Mouse (Mus musculus) urinary bladder, adult 18-20 months (tissue): Measurements from ENCODE around the gene Cabin1.
"Not testable (repeated sequence)": the region's sequence is repeated elsewhere in the genome, so short reads cannot be mapped to it uniquely, and the experiment has no call there.

Experiments
- DNase-seq, 2 experiments: peaks; one replicate each; pipeline ENCODE4 v3.0.0; 2022; ENCODE audit warnings: low spot score in 2 of 2, mixed read lengths in 2 of 2

Gene Cabin1

DNA sequence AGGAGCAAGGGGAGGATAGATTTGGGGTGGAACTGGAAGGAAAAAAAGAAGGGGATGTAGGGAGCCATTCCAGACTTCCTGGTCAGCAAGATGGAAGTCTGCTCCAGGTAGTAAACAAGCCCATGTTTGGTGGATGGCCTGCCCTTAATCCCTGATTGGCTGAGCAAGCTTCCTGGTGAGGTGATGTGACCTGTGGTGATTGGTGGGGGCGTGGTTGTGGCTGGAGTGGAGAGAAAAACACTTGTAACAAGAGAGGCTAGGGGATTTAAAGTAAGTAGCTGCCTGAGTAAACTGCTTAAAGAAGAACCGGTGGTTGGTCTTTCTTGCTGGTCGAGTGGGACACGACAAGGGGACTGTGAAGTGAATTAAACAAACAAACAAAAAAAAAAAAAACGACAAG, 3.6 kb upstream of the Cabin1 start:
- DNase-seq, result not testable (repeated sequence)

DNA sequence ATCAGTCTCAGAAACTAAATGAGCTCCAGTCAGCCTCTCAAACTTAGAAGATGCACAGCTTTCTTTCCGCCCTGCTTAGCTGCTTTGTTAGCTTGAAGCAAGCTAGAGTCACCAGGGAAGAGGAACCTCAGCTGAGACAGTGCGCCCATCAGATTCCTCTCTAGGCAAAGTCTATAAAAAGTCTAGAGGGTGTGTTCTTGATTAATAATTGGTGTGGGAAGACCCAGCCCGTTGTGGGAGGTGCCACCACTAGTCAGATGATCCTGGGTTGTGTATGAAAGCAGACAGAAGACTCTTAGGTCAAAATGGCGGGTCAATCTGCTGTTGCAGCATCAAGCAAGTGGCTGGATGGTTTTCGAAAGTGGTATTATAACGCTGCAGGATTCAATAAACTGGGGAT, 2.7 kb upstream of the Cabin1 start:
- DNase-seq, result no peak

DNA sequence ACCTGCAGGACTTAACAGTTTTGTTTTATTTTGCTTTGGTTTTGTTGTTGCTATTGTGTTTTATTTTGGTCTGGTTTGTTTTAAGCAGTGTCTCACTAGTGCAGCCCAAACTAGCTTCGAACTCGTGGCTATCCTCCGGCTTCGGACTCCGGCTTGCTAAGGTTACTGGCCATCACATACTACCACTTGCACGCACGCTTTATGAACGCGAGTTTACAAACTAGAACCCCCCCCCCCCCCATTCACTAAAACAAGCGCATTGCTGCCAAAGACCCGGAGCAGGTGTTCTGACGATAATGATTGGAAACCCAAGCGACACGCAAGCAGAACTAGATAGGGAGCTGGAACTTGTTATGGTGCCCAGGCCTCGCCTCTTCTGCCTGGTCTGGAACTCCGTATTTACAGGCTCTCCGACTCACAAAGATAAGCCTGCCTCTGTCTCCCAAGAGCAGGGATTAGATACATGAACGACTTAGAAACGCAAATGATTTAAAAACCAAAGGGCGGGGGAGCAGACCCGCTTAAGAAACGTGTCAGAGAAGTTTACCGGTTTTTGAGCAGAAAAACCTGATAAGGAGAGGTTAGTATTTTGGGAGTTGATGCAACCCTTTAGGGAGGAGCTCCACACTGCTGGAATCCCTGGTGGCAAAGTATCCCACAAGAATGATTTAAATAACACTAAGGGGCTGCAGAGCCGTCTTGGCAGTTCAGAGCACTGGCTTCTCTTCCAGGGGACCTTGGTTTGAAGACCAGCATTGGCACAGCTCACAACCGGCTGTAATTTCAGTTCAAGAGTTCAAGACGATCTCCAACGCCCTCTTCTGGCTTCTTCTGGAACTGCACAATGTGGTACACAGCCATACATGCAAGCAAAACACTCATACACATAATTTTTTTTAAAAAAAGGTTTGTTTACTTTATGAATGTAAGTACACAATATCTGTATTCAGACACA, 655 bp upstream of the Cabin1 start:
- no peak for DNase-seq

DNA sequence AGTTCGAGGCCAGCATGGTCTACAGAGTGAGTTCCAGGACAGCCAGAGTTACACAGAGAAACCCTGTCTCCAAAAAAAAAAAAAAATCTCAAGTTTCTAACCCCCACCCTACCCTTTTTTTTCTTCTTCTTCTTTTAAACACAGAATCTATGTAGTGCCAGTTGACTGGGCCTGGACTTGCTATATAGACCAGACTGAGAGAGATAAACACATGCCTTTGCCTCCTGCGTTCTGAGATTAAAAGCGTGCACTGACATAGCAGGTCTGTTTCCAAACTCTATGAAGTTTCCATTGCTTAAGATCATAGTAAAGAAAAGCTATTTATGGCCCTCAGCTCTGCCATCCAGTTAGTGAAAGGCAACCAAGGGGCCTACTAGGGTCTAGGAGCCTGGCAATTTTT, 1.7 kb downstream of the Cabin1 start:
- DNase-seq, result no peak

DNA sequence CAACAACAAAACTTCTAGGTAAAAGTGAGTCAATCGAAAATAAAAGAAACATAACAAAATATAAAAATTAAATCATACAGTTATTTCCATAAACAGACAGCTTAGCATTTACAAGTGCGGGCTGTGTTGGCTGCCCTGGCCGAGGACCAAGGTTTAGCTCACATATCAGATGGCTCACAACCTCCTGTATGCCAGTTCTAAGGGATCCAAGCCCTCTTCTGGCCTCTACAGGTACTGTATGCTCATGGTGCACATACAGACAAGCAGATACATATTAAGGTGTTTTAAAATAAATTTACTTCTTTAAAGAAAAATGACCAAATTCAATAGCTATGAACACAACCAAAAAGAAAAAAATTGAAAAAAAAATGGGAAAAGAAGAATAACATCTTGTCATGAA, 3.8 kb downstream of the Cabin1 start:
- no peak for DNase-seq

DNA sequence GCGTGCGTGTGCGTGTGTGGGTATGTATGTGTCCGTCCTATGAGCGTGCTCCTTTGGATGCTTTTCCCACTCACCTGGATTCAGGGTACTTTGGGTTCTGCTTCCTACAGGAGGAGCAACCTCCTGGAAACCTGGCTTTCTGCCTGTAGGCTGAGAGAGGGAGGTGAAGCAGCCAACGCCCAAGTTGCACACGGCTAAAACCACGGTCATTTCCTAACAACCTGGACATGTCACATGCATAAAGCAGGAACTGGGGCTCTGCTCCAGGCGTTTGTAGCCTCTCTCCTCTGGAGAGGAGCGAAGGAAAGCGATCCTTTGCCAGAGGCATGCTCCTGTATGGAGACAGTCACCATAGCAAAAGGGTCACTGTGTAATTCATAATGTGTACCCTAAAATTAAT, 7.4 kb downstream of the Cabin1 start:
- DNase-seq, result no peak

DNA sequence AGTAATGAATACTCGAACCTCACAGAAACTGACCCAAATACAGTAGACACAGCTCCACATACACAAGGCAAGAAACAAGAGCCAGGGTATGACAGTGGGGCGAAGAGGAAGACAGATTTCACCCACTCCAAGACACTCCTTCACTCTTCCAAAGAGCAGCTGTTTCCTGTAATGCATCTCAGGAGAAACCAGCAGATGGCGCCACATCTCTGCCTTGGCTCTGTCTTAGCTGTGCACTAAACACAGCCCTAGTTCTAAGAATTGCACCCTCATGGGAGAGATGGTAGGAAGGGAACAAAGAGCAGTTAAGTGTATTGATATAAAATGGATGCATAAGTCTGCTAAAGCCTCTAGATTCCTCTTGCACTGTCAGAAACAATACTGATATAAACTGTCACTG, 20.1 kb downstream of the Cabin1 start:
- peak; percentile 48 to 69 for DNase-seq

DNA sequence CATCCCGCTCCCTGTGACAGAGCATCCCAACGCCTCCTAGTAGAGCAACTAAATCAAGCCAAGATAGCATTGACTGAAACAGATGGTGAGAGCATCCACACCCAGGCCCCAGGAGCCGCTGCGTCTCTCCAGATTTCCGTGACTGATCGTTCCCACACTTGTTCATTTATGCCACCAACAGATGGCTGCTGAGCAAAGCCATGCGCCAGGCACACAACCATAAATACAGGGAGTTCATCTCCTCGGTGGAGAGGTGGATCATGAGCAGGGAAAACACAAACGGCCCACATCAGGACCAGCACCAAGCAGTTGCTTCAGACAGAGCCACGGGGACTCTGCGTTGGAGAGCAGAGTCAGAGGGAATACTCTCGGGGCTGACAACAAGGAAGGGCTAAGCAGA, 20.8 kb downstream of the Cabin1 start:
- no peak for DNase-seq

DNA sequence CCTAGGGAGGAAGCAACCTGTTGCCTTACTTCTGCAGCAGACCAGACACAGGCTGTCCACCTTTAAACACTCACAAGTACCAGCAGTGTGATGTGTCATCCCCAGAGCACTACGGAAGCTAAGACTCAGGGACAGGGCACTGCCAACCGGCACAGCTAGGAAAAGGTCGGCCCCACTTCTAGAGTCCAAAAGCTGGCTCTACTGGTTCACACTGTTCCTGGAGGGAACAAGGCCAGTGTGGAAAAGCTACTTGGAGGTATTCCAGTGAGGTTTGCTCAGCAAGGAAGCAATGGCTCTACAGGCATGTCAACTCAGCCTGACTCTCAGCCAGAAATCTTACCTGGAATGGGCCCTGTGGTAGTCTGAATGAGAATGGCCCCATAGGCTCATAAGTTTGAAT, 23.3 kb downstream of the Cabin1 start:
- no peak for DNase-seq

DNA sequence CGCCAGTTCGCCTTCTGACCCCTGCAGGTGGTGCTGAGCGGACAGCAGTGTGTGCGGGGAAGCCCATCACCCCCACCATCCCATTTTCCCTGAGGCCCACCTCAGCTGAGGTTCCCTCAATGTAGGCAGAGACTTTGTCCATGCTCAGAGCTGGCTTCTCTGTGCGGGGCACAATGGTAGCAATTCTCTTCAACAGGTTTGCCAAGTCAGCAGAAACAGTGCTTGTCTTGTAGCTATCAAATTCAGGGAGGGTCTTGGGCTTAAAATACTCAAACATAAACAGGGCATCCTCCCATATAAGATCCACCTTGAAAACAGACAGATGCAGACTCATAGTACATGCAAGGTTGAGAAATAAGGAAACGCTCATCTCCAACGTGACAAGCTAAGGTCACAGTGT, 38.7 kb downstream of the Cabin1 start:
- no peak for DNase-seq

DNA sequence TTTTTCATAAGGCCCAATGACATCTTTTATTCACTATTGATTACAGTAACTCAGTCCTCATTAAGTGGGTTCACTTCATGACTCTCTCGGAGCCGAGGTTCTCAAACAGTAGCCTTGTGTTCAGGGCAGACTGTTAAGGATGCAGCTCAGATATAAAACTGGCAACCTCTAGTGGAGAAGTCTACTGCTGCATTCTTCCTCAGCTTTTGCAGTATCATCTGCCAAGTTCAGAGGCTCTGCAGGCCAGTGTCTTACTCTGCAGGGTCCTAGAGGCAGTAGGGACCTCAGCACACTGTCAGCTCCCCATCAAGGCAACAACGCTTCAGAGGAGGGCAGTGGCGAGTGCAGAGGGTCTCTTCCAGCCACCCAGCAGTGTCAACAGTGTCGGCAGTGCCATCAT, 43.9 kb downstream of the Cabin1 start:
- DNase-seq, result no peak

DNA sequence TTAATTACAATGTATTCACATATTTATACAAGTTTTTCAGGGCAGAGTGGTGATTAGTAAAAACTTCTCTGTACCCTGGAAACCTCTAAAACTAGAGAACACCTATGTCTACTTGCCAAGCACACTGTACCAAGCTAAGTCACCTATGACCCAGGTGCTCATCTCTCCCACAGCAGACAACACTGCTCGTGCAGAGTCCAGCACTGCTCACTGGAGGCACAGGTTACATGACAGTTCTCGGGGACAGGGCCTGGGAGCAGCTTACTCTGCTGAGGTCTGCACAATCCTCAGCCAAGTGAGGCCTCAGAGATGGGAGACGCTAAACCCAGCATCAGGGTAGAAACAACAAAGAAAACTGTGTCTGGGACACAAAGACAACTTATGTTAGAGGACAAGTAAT, 49.3 kb downstream of the Cabin1 start:
- DNase-seq, result no peak

DNA sequence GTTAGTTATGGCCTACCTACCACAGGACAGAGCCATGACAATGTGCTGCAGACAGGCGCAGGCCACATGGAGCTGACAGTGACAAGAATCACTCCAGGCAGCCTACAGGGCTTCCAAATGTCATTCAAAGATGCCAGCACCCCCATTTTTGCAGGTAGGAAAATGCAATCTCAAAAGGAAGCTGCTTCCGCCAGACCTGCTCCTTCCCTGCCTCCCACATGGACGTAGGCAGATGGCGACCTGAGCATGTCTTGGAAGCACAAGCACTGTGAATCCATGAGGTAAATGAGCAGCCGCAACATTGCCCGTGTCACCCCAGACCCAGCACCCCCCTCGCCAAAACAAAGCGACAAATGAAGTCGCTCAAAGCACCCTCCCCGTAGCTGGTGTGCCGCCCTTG, 51.1 kb downstream of the Cabin1 start:
- no peak for DNase-seq

DNA sequence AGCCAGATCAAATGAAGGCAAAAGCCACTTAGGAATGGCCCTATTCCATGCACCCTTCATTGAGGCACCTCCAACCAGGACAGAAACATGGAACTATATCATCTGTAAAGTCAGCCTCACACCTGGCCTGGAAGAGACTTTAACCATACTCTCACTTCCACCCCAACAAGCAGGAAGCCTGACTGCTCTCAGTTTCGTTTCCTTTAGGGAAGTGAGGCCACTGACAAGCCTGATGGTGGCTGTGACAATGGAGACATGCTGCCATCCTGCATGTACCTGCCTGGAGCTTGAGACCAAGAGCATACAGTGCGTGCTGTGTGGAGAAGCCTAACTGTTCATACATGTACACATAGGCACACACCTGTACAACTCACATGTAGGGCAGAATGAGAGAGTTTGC, 53.9 kb downstream of the Cabin1 start:
- no peak for DNase-seq

DNA sequence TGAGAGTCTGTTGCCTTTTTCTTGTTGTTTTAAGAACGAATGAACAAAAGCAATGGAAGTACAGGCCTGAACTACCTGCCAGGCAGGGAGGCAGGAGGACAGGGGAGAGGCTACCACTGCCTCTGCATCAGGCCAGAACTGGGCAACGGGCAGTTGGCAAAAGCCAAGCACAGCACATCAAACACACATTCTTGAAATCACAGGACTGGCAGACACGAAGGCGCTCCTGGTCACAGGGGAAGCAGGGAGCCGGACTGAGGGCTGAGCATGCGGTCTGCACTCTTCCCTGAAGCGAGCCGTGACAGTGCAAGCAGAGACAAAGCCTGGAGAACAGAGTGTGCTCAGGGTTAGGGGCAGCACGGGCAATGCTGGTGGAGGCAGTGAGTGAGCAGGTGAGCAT, 54.9 kb downstream of the Cabin1 start:
- DNase-seq, result no peak

DNA sequence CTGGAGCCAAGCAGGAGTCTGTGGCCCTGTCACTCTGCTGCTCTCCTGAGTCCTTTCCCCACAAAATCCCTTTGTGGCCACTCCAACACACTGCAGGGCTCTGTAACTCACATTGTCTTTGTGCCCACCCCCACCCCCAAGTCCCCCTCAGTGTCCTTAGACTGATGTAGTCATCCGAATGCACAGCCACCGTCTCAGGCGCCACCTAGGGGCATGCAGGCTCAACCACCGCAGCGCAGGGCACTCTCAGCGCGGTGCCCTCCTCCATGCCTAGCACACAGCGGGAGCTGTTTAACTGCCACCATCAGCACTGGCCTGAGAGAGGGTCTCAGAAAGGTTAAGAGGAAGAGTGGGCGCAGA, 55.5 kb downstream of the Cabin1 start:
- DNase-seq, result no peak

DNA sequence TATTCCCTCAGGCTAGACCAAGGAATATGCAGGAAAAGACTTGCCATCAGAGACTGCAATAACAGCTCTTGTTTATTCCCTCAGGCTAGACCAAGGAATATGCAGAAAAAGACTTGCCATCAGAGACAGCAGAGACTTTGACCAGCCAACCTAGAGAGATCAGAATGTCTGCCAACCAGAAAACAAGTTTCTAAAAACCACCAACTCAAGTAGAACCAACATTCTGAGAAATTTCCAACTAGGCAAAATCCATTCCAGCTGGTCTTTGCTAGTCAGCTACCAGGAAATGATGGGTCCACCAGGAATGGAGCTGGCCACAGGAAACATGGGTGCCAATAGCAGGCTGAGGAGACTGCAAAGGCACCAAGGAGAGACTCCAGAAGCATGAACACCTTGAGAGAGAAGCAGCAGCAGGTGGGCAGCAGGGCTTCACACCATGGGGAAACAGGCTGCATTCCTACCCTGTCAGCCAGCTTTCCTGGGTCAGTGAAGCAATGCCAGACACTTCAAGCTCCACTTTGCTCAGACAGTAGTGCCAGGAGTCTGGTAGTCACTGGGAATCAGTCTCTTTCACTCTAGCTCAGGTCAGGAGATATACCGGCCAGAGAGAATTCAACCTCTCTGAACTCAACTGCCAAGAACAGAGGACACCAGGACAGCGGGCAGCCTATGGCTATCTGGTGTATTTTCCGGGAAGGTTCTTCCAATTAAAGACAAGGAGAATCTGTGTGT, 56.1 kb downstream of the Cabin1 start:
- no peak for DNase-seq

DNA sequence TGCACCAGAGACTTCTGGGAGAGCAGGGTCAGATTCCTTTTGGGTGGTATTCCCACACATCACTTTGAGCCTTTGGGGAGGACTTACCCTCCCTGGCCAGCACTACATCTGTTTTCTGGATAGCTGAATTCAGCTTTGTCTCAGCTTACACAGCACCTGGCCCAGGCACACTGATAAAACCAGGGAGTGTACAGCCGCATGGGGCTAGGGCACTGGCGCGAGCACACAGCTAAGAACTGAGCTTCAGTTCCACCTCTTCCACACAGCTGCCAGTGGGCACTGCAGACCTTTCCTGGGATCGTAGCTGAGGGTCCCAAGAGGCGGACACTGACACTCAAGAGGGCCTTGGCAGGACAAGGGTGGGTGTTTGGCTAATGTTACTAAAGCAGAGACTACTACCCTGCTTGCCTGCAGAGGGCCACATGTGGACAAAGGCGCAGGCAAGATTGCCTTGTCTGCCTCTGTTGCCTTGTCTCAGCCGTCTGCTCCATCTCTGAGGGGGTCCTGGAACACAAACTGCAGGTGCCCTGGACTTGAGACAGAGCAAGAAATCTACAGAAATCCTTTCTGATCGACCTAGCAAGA, 57.4 kb downstream of the Cabin1 start:
- no peak for DNase-seq

DNA sequence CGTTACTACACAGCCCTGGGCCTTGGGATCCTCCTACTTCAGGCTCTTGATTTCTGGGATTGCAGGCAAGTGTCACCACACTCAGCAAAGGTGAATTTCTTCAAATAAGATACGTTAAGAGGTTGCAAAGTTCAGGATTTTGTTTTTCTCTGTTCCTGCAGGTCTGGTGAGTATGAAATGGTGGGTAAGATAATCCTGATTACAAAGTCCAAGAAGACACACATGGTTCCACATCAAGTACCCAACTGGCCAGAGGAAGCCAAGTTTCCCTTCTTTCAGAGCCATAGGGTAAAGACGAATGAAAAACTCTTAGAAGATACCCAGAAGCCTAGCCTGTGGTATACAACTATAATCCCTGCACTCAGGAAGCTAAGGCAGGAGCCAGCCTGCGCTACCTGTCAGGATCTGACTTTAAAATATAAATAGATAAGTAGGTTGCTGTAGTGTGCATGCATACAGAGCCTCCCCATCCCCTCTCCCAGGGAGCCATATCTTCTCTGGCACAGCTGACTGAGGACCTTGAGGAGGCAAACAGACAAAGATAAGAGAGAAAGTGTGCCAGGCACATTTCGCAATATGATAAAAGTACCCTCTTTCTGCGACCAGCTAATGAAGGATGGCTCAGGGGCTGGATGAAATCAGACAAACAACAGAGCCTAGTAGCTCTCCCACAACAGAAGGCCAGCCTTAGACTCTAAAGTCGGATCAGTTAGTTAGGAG, 58.3 kb downstream of the Cabin1 start:
- DNase-seq, result no peak

DNA sequence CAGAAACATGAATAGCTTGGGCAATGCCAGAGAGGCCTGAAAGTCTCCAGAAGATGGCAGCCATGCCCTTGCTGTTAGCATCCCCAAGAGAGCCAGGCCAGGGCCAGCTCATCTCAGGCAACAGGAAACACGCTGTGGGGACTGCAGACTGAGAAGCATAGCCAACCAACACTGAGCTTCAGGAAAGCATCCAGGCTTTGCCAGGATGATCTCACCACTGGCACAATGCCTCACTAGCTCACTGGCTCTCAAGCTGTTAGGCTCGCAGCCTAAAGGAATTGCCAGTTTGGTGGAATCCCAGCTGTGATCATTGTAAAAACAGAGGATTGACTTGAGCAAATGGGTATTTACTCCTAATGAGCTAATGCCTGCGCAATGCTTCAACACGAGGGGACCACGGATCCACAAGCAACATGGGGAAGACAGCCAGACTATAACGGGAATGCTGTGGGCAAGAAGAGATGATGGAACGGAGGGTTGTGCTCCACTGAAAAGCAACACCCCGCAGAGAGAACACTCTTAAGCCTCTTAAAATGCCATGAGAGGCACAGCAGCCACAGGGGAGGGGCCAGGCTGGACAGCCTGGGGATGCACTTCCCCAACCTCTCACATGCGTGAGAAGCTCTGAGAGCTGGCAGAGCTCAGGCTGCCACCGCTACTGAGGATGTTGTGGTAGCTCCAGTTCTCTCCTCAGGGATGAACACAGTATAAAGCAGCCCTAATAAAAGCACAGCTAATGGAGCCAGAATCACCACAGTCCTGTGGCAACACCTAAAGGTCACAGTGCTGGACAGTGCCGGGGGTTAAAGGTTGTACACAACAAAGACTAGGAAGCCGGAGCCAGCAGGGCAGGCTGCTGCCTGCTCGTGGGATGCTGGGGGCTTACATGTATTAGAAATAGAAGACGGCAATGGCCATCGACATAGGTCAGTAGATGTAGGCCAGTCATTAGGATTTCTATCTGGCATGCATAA, 59.6 kb downstream of the Cabin1 start:
- DNase-seq, result peak; percentile 11 to 66

DNA sequence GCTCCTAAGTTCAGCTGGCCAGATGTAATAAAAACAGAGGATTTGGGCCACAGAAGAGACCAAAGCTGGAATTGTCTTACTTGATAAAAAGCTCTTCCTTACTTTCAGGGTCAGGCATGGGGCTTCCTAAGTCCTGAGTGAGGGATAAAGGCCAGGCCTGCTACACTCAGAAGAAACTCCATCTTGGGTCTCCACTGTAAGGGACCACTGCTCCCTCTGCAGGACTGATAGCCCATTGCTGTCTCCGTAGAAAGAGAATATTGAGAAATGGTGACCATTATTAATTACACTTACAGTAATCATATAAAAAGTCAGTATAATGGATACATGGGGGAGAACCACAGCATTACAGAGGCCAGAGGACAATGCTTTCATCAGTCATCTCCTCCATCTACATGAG, 60.6 kb downstream of the Cabin1 start:
- DNase-seq, result no peak
